Mouse (Mus musculus) cerebellum, adult 11 months (tissue): ENCODE measurements around the gene Gm13698.
"Not testable (repeated sequence)": the region's sequence is repeated elsewhere in the genome, so short reads cannot be mapped to it uniquely, and the experiment has no call there.

Source experiments
- DNase-seq: peaks from one replicate; pipeline ENCODE4 v3.0.0; 2022

Gm13698 gene

DNA sequence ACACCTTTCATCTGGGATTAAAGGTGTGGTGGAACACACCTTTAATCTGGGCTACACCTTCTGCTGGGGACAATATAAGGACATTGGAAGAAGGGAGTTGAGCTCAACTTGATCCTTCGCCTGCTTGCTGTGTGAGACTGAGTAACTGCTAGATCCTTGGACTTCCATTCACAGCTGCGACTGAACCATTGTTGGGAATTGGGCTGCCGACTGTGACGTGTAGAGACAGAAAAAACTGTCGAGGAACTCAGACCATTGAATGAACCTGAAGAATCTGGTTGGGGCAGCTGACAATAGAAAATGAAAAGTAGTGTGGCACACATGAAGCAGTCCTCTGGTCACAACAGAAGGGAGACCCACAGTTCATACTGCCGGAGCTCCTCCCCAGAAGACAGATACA lies at the start of gene Gm13698:
Gm13698 (plus strand) TSS at position 301 of the 400 bp plus-strand sequence.
- DNase-seq: not testable (repeated sequence)

DNA sequence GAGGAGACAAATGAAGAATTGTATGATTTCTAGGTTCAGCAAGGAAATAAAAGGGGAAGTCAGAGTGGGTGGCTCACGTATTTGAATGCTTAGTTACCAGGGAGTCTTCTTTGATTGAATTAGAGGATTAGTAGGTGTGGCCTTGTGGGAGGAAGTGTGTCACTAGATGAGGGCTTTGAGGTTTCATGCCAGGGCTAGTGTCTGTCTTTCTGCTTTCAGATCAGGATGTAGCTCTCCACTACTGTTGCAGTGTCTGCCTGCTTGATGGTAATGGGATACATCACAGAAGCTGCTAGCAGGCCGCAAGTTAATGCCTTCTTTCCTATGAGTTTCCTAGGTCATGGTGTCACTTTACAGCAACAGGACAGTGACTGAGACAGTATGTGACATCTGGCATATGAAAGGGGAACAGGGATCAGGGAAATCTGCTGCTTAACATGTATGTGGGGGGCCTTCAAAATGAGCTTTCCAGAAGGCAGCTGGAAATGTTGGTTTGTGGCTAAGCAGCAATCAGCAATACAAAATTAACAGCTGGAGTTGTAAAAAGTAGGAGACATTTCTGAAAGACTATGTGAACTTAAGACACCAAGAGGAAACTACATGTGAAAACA lies 25.9 kb upstream of the Gm13698 start:
- no peak for DNase-seq

DNA sequence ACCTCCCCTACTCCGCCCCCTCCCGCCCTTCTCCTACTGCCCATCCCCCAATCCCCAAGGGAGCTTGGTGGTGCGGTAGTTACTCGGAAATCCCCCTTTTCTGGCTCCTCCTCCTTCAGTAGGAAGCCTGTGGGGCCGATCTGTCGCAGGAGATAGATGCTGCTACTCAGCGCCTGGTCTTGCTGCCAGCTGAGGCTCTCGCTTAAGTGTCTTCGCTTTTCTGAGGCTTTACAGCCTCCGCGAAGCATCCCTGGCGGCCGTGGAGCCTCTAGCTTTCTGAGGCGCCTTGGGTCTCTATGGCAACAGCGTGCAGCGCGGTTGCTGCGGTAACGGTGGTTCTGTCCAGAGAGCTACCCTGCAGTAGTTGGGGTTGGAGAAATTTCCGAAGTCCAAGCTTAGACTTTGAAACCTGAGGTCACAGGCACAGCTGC lies 14.5 kb upstream of the Gm13698 start, which contains the start of gene Zswim2:
Zswim2 (minus strand) TSS at position 298 of the 431 bp plus-strand sequence.
- DNase-seq: peak; percentile 25

DNA sequence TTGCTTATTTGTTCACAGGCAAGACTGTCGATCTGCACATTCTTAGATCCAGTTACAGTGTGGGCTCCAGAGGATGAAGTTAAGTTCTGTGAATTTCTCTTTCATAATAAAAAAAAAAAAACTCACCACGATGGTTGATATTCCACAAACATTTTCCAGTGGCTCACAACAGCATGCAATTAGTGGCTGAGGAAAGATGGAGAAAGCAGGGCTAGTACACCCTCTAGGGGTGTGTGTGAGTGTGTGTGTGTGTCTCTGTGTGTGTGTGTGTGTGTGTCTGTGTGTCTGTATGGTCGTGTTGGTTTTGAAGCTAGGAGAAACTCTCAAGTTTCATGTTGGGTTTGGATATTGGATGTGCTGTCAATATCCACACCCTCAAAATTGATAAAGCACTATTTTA lies 14.1 kb upstream of the Gm13698 start:
- no peak for DNase-seq

DNA sequence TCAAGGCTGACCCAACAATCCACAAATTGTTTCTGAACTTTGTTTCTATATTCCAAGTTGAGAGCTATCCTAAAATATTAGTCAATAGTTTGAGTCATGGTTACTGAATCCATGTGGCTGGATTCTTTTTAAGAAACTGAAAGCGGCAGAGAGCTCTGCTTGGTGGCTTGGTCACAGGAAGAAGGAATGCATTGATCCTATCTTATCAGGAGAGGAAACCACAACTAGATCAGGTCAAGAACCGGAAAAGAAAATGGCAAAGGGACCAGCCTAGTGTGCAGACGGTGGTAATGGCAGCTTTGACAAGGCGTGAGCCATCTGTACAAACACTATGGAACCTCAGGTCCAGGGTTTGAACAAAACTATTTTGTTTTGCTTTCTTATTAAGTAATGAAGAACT lies 13.7 kb upstream of the Gm13698 start:
- no peak for DNase-seq

DNA sequence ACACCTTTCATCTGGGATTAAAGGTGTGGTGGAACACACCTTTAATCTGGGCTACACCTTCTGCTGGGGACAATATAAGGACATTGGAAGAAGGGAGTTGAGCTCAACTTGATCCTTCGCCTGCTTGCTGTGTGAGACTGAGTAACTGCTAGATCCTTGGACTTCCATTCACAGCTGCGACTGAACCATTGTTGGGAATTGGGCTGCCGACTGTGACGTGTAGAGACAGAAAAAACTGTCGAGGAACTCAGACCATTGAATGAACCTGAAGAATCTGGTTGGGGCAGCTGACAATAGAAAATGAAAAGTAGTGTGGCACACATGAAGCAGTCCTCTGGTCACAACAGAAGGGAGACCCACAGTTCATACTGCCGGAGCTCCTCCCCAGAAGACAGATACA lies 5.7 kb downstream of the Gm13698 start, which contains the start of gene Gm13693:
Gm13693 (plus strand) TSS at position 301 of the 400 bp plus-strand sequence.
- not testable (repeated sequence) for DNase-seq

DNA sequence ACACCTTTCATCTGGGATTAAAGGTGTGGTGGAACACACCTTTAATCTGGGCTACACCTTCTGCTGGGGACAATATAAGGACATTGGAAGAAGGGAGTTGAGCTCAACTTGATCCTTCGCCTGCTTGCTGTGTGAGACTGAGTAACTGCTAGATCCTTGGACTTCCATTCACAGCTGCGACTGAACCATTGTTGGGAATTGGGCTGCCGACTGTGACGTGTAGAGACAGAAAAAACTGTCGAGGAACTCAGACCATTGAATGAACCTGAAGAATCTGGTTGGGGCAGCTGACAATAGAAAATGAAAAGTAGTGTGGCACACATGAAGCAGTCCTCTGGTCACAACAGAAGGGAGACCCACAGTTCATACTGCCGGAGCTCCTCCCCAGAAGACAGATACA lies 11.5 kb downstream of the Gm13698 start, which contains the start of gene Gm13695:
Gm13695 (plus strand) TSS at position 301 of the 400 bp plus-strand sequence.
- not testable (repeated sequence) for DNase-seq

DNA sequence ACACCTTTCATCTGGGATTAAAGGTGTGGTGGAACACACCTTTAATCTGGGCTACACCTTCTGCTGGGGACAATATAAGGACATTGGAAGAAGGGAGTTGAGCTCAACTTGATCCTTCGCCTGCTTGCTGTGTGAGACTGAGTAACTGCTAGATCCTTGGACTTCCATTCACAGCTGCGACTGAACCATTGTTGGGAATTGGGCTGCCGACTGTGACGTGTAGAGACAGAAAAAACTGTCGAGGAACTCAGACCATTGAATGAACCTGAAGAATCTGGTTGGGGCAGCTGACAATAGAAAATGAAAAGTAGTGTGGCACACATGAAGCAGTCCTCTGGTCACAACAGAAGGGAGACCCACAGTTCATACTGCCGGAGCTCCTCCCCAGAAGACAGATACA lies 17.3 kb downstream of the Gm13698 start, which contains the start of gene Gm13696:
Gm13696 (plus strand) TSS at position 301 of the 400 bp plus-strand sequence.
- not testable (repeated sequence) for DNase-seq

DNA sequence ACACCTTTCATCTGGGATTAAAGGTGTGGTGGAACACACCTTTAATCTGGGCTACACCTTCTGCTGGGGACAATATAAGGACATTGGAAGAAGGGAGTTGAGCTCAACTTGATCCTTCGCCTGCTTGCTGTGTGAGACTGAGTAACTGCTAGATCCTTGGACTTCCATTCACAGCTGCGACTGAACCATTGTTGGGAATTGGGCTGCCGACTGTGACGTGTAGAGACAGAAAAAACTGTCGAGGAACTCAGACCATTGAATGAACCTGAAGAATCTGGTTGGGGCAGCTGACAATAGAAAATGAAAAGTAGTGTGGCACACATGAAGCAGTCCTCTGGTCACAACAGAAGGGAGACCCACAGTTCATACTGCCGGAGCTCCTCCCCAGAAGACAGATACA lies 23.1 kb downstream of the Gm13698 start, which contains the start of gene Gm13694:
Gm13694 (plus strand) TSS at position 301 of the 400 bp plus-strand sequence.
- DNase-seq: not testable (repeated sequence)

DNA sequence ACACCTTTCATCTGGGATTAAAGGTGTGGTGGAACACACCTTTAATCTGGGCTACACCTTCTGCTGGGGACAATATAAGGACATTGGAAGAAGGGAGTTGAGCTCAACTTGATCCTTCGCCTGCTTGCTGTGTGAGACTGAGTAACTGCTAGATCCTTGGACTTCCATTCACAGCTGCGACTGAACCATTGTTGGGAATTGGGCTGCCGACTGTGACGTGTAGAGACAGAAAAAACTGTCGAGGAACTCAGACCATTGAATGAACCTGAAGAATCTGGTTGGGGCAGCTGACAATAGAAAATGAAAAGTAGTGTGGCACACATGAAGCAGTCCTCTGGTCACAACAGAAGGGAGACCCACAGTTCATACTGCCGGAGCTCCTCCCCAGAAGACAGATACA lies 28.9 kb downstream of the Gm13698 start, which contains the start of gene Gm13697:
Gm13697 (plus strand) TSS at position 301 of the 400 bp plus-strand sequence.
- not testable (repeated sequence) for DNase-seq

DNA sequence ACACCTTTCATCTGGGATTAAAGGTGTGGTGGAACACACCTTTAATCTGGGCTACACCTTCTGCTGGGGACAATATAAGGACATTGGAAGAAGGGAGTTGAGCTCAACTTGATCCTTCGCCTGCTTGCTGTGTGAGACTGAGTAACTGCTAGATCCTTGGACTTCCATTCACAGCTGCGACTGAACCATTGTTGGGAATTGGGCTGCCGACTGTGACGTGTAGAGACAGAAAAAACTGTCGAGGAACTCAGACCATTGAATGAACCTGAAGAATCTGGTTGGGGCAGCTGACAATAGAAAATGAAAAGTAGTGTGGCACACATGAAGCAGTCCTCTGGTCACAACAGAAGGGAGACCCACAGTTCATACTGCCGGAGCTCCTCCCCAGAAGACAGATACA lies 34.8 kb downstream of the Gm13698 start, which contains the start of gene Gm13691:
Gm13691 (plus strand) TSS at position 301 of the 400 bp plus-strand sequence.
- DNase-seq: not testable (repeated sequence)

DNA sequence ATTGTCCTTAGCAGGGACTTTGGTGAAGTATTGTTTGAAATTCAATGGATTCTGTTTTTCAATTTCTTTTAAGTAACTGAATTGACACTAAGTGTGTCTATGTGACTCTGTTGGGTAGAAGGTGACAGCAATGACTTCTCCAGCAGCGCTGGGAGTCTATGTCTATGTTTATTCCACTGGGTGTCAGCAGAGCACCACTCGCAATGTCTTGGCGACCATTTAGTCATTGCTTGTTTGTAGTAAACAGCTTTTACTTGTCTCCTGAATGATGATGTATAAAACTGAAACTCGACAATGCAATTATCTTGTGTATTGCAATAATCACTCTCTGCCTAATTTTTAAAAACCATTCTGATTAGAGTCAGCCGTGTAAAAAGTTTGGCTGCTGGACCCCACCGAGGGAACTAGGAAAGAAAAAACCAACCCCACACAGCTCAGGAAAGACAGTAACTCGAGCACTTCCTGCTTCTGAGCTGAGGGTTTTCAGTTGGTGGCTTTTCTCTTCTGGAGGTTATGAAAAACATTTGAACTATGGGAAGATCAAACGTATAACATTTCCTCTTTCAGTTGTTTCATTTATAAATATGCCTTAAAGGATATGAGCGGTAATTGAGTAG lies 38.3 kb downstream of the Gm13698 start:
- not testable (repeated sequence) for DNase-seq

DNA sequence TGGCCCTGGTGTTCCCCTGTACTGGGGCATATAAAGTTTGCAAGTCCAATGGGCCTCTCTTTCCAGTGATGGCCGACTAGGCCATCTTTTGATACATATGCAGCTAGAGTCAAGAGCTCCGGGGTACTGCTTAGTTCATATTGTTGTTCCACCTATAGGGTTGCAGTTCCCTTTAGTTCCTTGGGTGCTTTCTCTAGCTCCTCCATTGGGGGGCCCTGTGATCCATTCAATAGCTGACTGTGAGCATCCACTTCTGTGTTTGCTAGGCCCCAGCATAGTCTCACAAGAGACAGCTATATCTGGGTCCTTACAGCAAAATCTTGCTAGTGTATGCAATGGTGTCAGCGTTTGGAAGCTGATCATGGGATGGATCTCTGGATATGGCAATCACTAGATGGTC lies 39.0 kb downstream of the Gm13698 start:
- DNase-seq: not testable (repeated sequence)
